Mouse (Mus musculus): Measurements from ENCODE around the gene Shisal1. TPM values are rescaled to one million over a fixed set of nuclear protein-coding genes. Genes with fewer than 3 reads are reported as not detected.
A peak's percentile ranks its signal among the peaks of the same experiment; 100 is the strongest.

Gene Shisal1
- 0.76 and 1.4 TPM in 2 replicates for total RNA-seq (2021)
- long read RNA-seq = 0 reads

DNA sequence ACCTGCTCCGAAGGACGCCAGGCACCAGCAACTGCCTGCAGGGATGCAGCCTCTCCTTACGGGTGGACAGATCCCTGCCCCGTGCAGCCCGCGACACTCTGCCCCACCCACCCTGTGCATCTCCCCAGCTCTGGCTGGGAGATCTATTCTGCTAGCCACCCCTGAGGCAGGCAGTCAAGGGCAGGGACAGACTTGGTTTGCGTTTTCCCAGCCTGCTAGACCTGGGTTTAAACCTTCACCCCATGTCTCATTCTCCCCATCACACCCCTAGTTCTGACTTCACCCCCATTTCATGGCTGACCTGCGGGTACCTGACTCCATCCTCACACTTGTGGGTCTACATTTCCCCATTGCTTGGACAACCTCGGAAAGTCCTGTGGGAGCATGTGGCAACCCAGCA lies at the start of gene Shisal1:
Gene Shisal1 (minus strand): TSS at position 101 of the 400 bp plus-strand sequence.
- DNase-seq = no peak

DNA sequence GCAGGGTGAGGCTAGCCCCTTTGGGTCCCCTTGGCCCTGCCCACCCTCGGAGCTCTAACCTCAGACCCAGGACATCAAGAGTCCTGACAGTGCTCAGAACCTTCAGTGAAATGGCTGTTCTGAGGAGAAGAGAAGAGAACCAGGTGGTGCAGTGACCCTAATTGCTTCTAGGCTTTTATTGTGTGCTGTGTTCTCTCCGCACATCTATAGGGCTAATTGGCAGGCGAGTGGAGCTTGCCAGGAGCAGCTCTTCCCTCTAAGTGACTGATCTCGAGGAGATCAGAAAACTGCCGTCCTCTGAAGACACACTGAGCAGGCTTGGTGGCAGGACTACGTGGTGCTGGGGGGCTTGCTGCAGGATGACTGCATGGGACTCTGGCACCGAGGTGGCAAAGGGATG lies 43.6 kb upstream of the Shisal1 start:
- no peak for DNase-seq

DNA sequence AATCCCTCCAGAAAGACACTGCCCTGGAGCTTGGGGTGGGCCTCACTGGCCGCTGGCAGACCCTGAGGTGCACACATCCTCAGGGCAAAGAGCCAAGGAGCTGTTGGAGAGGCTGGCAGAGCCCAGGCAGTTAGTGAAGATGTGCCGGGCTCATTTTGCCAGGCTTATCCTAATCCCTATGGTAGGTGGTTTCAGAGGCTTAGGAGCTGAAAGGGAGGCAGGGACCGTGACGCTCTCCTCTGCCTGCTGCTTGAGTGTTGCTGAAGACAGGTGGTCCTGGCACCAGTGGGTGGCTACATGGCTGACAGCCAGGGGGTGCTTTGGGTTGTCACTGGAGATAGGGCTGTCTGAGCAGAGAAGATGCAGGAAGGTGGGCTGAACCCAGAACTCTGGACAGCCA lies 37.4 kb upstream of the Shisal1 start:
- DNase-seq = no peak

DNA sequence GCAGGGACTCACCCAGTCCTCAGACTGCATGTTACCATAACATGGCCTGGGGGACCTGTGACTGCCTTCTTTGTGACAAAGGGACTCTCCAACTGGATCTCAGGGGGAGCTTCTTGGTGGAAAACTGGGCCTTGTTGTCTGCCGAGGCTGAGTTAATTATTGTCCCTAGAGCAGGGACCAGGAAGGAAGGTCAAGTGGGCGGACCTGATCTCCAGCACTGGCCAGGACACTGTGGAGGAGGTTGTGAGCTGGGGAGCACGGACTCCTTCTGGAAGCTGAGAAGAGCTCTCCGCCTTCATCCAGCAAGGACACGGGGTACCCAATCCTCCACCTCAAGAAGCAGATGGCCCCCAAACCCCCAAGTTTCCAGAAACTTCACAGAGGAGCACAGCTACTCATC lies 36.7 kb upstream of the Shisal1 start:
- no peak for DNase-seq

DNA sequence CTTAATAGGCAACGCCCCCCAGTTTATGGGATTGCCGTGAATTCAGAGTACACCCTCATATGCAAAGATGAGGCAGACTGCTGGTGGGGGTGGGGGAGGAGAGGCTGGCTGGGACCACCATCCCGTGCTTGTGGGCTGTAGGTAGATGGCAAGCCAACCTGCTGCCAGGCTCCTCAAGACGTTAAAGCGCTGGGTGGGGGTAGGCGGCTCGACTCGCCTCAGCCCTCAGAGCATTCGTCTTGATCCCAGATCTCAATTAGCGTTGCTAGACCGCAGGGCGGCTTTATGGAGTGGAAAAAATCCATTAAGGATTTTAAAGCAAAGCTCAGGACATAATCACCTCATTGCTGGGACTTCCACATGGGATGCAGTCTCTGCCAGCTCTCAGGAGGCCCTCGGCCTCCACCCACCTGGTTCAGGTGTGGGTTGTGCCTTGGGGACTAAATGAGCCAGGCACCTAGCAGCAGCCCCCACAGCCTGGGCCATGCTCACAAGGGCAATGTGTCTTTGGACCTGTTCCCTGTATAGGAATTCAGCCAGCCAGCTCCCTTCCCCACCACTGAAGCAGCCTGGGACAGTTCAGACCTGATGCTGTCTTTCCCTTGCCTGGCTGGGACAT lies 34.5 kb upstream of the Shisal1 start:
- DNase-seq = no peak

DNA sequence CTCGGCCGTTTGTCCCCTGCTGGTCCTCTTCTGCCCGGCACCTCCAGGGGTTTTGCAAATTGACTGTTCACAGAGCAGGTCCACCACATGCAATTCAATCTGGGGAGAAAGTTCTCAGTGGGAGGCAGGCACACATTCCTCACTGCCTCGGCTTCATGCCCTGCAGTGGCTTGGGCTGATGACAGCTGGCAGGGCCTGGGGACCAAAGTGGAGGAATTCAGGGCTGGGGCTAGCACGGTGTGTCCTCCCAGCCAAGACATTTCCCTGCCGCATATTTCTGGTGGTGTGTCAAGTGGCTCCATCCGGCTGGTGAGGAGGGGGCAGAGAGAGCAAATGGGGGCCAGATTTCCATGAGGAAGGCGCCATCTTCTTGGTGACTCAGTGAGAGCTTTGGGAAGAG lies 22.5 kb upstream of the Shisal1 start:
- DNase-seq = peak; percentile 15

DNA sequence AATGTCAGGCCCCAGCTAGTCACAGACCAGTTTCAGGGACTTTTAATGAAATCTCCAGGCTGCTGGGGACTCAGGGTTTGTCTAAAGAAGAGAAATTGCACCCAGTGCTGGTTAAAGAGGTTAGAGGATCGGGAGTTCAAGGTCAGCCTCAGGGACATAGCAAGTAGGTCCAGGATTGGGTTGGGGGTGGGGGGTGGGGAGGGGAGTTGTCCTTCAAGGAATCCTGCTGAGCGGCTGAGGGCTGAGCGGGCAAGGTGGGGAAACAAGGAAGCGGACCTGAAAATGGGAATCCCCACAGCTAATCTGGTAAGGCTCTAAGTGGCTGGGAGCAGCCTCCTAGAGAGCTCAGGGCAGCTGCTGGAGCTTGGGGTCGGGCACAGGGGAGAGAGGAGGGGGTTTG lies 20.9 kb upstream of the Shisal1 start:
- DNase-seq = no peak

DNA sequence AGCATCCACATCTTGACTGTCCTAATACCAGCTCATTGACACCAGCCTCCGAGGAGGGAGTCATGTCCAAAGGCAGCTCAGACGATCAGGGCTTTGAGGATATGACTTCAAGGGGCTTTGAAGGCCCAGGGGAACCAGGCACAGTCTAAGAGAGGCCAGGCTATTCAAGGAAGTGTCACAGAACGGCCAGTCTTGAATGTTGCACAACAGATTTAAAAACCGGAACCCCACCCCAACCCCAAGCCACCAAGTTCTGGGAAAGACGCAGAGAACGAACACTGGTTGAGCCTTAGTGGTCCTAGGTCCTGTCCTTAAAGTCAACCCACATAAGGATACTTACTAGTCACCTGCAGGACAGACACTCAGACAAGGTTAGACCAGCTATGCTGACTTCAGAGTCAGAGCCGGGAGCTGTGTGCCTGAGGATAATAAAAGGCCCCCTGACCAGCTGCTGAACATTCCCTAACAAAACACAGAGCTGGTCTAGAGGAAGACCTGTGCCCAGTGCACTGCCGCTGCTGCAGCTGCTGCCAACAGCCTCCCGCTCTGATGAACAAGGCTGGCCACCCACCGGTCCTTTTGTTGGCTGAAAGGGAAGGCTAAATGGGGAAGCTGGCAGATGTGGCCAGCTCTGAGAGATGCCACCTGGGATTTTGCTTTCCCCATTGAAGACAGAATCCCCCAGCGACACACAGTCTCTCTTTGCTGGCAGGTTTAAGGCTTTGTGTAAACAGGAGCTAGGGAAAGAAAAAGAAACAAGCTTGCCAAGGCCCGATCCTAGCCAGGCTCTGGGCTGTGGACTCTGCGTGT lies 19.8 kb upstream of the Shisal1 start:
- no peak for DNase-seq

DNA sequence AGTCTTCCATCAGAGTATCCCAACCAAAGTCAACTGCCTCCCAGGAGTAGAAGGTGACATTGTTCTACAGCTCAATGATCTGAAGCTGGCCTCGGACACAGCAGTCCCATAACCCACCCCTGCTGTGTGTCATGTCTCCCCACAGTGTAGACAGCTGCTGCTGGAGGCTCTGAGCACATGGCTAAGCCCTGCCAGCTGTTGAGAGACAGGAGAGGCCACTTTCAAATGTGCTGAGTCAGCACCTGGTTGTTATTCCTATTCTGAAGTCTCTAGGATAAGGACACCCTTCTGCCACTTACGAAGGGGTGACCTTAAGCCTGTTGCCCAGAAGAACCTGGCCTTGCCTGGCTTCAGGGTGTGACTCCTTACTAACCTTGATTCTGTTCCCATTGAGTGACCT lies 14.5 kb upstream of the Shisal1 start:
- no peak for DNase-seq

DNA sequence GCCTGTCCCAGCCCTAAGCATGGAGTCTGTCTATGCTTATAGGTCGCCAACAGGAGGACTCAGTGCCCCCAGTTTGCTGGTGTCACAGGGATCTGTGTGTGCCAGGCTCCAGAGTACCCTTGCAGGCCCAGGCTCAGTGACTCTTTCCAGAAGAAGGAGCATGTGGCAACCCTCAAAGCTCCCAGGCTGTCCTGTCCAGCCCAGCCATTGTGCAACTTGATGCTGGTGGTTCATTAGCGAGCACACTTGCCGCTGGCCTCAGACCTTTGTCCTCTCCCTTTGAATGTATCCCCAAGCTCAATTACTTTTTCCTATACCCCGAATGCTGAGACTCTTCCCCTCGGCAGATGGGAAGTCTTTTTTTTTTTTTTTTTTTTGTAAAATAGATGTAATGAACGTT lies 12.1 kb upstream of the Shisal1 start:
- no peak for DNase-seq

DNA sequence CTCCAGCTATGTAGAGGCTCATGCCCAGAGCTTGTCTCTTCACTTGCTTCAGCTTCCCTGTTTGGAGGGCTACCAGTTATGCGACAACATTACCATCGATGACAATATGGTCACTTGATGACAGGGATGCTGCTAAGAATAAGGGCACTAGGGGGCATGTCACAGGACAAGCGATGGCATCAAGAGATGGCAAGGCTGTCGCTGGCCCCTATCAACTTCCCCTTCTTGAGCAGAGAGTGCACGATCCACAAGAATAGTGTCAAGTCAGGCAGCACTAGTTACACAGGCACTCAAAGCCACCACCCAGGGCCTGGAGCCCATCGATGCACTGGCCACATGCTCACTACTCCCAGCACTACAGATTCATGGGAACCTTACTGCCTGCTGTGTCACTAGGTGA lies 8.4 kb upstream of the Shisal1 start:
- DNase-seq = no peak

DNA sequence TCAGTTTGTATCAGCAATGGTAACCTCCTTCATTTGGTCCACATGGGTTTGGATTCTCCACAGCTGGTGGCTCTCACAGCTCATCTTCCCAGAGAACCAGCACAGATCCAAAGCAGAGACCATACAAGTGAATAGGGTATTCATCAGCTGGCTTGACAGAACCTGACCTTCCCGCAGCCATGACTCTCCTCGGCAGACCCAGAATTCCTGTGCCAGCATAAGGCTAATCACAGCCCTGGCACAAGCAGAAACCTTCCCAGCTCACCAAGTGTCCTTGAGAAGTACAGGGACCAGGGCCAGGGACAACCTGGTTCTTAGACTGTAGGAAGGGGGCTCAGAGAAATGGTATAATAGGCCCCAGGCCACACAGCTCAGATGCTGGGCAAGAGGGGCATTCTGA lies 6.2 kb upstream of the Shisal1 start:
- peak; percentile 10 for DNase-seq

DNA sequence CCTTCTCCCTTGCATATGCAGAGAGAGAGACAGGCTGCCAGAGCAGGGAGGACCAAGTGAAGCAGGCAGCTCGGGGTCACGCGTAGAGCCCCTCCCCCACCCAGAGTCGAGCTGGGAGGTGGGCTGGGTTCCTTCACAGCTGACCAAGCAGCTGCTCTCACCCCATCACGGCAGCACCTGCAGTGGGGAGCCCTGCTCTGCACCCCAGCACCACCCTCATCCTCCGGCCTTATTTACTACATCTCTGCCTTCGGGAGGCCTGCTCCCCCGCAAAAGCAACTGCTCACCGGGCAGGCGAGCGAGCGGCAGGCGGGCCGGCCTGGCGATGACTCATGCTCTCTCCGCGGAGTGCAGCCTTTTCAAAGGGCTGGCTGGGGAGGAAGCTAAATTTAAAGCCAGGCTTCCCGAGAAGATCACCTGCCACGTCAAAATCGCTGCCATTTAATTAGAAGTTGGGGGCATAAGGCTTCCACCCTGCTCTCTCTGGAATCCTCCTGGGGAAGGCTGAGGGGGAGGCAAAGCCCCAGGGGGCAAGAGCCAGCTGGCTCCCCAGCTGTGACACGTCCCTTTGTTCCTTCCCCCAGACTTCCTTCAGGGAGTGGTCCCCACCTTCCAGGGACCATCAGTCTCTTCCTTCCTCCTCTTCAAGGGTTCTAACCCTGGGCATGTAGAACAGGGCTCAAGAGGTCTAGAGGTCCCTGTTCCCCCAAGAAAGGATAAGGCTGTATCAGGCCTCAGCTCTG lies 3.7 kb upstream of the Shisal1 start:
- DNase-seq = peak; percentile 81

DNA sequence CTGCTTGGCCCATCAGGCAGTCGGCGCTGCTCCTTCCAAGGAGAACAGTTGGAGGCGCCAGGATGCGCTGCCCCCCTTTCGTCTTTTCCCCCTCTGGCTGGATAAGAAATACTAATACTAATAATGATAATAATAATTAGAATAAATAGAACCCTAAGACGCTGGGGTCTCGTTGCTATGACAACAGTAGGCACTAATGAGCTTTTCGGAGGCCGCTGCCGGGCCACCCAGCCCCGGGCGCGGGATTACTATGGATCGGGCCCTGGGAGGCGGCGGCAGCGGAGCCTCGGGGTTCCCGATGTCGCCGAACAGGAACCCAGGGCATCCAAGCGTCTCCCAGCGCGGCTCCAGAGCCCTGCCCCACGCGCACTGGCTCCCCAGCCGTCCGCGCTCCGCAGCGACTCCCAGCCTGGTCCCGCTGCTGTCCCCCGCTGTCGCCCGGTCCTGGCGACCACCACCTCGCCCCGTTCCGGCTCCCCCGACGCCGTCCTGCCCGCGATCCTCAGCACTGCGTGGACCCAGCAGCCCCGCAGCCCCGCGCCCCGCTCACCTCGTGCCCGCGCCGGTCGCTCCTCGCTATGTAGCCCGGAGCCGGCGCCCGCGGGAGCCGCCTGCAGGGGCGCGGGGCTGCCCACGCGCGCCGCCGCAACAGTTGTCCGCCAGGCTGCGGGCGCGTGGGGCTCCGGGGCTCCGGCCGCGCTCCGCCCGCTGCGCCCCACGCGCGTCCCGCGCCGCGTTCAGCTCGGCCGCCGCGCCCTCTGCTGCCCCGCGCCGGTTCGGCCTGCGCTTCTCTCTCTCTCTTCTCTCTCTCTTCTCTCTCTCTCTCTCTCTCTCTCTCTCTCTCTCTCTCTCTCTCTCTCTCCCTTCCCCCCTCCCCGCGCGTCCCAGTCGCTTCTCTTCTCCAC lies 833 bp downstream of the Shisal1 start:
- DNase-seq = peak; percentile 16

DNA sequence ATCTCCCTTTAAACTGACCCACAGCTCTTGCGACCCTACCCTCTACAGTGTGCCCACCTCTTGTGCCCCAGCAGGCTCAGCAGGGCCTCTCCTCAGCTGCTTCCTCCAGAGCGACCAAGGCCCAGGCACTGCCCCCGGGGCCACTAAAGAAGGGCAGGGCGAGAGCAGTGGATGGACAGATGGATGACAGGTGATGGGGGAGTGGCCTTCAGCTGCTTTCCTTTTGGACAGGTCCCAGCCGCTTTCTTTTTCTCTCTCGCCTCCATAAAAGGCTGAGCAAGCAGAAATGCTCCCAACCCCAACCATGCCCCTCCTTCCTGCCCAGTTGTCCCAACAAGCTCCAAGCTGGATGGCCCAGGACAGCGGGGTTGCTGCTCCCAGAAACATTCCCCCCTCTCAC lies 2.7 kb downstream of the Shisal1 start:
- DNase-seq = no peak

DNA sequence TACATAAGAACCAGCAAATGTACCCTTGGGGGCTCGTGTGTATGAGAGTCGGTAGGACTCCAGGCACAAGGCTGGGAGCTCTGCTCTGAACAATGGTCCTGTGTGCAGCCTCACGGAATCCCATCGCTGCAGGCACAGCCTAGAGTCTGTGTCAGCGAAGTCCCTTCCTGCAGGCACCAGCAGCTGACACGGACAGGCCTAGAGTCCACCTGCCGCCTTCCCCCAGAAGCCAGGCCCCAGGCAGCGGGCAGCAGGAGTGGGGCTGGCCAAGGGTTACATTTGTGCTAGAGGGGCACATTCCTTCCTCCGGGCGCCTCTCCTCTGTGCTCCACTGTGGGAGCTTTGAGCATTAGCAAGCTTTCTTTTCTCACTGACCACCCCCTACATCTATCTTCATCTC lies 3.3 kb downstream of the Shisal1 start:
- DNase-seq = no peak

DNA sequence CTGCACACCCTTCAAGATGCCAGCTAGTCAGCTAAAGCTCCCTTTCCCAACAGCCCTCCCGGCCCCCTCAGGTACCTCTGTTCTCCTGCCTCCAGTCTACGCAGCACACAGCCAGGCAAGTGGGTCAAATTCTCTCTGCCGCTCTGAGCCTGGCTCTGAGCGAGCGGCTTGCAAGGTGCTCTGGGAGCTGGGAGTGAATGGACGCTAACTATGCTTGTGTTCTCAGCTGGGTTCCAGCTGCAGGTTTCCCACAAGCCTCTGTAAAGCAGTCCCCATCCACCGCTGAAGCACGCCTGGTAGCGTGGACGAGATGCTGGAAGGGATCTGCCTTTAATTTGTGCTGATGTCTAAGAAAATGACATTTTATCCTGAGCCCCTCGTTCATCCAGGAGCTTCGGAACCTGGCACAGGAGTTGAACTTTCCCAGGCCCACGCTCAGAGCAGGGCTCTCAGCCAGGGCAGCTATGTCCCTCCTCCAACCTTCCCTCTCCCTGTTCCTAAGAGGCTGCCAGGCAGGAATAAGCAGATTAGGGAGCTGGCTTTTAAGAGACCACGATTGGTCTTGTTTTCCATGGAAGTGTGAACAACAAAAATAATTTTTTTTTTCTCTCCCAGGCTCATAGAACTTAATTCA lies 5.1 kb downstream of the Shisal1 start:
- DNase-seq = no peak

DNA sequence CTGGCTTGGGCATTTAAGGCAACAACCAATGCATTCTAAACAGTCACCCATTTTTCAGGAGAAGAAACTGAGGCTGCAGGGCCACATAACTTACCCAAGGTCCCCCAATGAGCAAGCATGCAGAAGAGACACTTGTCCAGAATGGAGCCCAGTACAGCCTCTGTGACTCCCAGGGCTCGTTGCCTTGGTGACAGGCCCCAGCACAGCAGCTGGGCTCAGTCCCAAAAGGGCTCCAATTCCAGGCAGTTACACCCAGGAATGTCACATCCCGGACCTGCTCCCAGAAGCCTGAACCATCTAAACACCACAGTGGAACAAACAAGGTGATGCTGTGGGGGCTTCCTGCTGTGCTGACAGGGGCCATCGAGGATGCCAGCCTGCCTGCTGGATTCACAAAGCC lies 6.1 kb downstream of the Shisal1 start:
- no peak for DNase-seq

DNA sequence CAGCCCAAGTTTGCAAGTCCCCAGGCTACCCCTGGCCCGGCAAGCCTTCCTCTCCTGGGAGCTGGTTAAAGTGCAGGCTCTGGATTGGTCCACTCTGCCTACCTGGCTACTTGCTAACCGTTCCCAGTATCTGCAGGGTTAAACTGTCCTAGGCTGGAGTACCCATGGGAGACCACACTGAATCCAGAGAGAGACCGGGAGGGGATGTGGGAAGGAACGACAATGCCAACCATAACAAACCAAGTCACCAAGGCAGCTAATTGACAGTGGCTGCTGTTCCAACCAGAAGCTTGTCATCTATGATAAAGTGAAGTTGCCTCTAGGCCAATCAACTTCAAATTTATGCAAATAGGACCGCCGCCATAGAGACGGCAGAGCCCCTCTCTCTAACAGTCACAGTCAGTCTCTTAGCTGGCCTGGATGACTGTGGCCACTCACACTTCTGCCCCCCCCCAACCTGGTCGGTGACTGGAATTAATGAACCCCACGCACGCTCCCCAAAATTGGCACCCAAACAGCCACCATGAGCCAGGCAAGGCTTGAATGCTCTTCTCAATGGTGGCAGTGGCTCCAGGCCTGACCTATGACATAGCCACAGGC lies 13.2 kb downstream of the Shisal1 start:
- no peak for DNase-seq

DNA sequence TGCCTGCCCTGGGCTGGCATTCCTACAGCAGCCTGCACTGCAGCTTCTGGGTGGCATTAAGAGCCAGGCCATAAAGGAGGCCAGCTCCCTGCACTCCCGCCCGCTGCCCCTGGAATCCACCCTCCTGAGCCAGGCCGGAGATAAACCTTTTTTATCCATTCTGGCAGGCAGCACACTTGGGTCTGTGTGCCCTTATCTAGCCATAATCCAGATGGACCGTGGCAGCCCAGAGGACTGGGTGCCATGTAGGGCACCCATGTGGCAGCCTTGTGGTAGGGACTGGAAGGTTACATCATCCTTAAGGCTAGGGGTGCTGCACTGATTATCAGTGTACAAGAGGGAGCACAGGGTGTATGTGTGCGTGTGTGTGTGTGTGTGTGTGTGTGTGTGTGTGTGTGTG lies 16.4 kb downstream of the Shisal1 start:
- no peak for DNase-seq

DNA sequence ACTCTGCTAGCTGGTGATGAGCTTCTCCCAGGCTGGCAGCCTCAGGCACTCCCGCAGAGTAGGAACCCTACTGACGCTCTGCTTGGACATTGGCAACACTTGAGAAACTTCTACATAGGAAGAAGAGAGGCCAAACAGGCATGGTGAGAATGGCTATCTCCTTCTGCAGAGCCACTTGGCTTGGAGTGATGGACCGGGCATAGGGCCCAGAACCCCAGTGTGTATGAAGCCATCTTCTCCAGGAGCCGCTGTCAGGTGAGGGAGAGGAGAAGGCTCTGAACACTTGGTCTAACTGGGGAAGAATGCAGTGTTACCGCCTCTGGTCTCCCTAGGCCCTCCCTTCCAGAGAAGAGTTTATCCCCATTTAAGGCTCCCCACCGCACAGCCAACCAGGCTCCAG lies 19.3 kb downstream of the Shisal1 start:
- no peak for DNase-seq
